Mouse (Mus musculus) E14TG2a.4 (cell line): ENCODE measurements around the gene Strbp.

Experiments used
- CTCF ChIP-seq: conservative IDR thresholded peaks from 2 replicates; pipeline ENCODE4 v1.5.1; 2014; ENCODE audit warnings: low read length
- NANOG ChIP-seq: IDR thresholded peaks from 2 replicates; pipeline ENCODE4 v1.6.1; 2014; ENCODE audit warnings: borderline replicate concordance, low read length, mixed read lengths
- POU5F1 ChIP-seq: IDR thresholded peaks from 2 replicates; pipeline ENCODE4 v1.6.1; 2014; ENCODE audit warnings: low read length, borderline replicate concordance

- no peak for TF ChIP-seq CTCF
- no peak for TF ChIP-seq NANOG
- no peak for TF ChIP-seq POU5F1
These were observed 186.7 kb downstream of the Strbp start for GRCm38 (mm10) chr2:37516922-37517462.
